Mouse (Mus musculus) thymus, adult 2 months (tissue): ENCODE data around the gene Gli2. TPM values are rescaled to one million over a fixed set of nuclear protein-coding genes. Genes with fewer than 3 reads are reported as not detected.

ENCODE experiments used
- DNase-seq: peaks from one replicate; pipeline ENCODE4 v3.0.0; 2021
- H3K27ac ChIP-seq: fragments of 200-500 bp; 2 replicates; pipeline ENCODE4 v1.5.1; 2012; ENCODE audit warnings: low read length, control low read depth; ENCODE audit not compliant: control insufficient read depth, insufficient read depth
- H3K27me3 ChIP-seq: fragments of 200-500 bp; 2 replicates; pipeline ENCODE4 v1.6.1; 2012; ENCODE audit warnings: mild to moderate bottlenecking, low read length, moderate library complexity, mixed read lengths; ENCODE audit not compliant: control insufficient read depth, insufficient read depth
- H3K36me3 ChIP-seq: fragments of 200-500 bp; 2 replicates; pipeline ENCODE4 v1.6.1; 2012; ENCODE audit warnings: mild to moderate bottlenecking, low read length, moderate library complexity; ENCODE audit not compliant: control insufficient read depth, insufficient read depth
- H3K4me1 ChIP-seq: fragments of 200-500 bp; replicated peaks from 2 replicates; pipeline ENCODE4 v1.6.1; 2012; ENCODE audit warnings: low read length; ENCODE audit not compliant: control insufficient read depth, insufficient read depth
- H3K4me3 ChIP-seq: fragments of 200-500 bp; 2 replicates; pipeline ENCODE4 v1.5.1; 2012; ENCODE audit warnings: mild to moderate bottlenecking, low read length, control low read depth, moderate library complexity; ENCODE audit not compliant: control insufficient read depth, insufficient read depth
- CTCF ChIP-seq: fragments of 200-500 bp; IDR thresholded peaks from 2 replicates; pipeline ENCODE4 v1.5.1; 2012; ENCODE audit warnings: mild to moderate bottlenecking, control low read depth, low read length, moderate library complexity, borderline replicate concordance; ENCODE audit not compliant: control insufficient read depth, poor library complexity, insufficient read depth; ENCODE audit errors: extremely low read depth
- POLR2A ChIP-seq: fragments of 200-500 bp; IDR thresholded peaks from 2 replicates; pipeline ENCODE4 v1.6.1; 2012; ENCODE audit warnings: mild to moderate bottlenecking, low read length, control low read depth, moderate library complexity; ENCODE audit not compliant: control insufficient read depth, poor library complexity, insufficient read depth; ENCODE audit errors: extremely low read depth
- WGBS: fragments of 180-500 bp; shearing (Covaris S2); methylation state at CpG from one replicate; pipeline ENCODE4 v1.1.7; 2018; 5-methylcytosine and 5-hydroxymethylcytosine counted together
- polyA plus RNA-seq: library from polyadenylated mRNA; depleted of rRNA; stranded (reverse); fragments of >200 nt; gene quantifications from 2 replicates; pipeline ENCODE4 v1.2.3, GENCODE M21; 2012

Gli2 gene
- polyA plus RNA-seq, 1 experiment = 2.4 TPM

- 82% methylated on average over 6 of the region's 6 CpGs for WGBS
Observed at GRCm38 (mm10) chr1:118935518-118935917, 117.9 kb downstream of the Gli2 start.

GRCm38 (mm10) chr1:118932167-118932566 lies 121.3 kb downstream of the Gli2 start:
- H3K4me3 ChIP-seq = no peak overlapping the region
- no peaks in the 10 kb centered on the region for H3K27me3 ChIP-seq
- WGBS = 86% methylated on average over 5 of the region's 5 CpGs
- no peak for DNase-seq
- no peak overlapping the region for H3K27ac ChIP-seq
- TF ChIP-seq POLR2A (no peak), CTCF (no peak)
- no peaks in the 10 kb centered on the region for H3K4me1 ChIP-seq
- H3K36me3 ChIP-seq = no peaks in the 10 kb centered on the region

More at GRCm38 (mm10) chr1:118935518-118935917, 117.9 kb downstream of the Gli2 start:
- Histone ChIP-seq H3K4me1 (no peaks in the 10 kb centered on the region), H3K4me3 (no peak overlapping the region), H3K27ac (no peak overlapping the region), H3K36me3 (no peaks in the 10 kb centered on the region), H3K27me3 (no peaks in the 10 kb centered on the region)
- no peak for DNase-seq
- TF ChIP-seq POLR2A = no peak
- TF ChIP-seq CTCF = no peak

- no peak for DNase-seq
- H3K4me3 ChIP-seq = no peak overlapping the region
- no peaks in the 10 kb centered on the region for H3K4me1 ChIP-seq
- H3K27me3 ChIP-seq = no peaks in the 10 kb centered on the region
- WGBS = 50% methylated on average over 12 of the region's 12 CpGs
- no peak for TF ChIP-seq POLR2A
- no peak for TF ChIP-seq CTCF
- H3K27ac ChIP-seq = no peak overlapping the region
- H3K36me3 ChIP-seq = no peaks in the 10 kb centered on the region
Observed at GRCm38 (mm10) chr1:118927543-118928354, 125.7 kb downstream of the Gli2 start.

- DNase-seq = no peak
- no peak overlapping the region for H3K27ac ChIP-seq
- H3K4me3 ChIP-seq = no peak overlapping the region
- no peaks in the 10 kb centered on the region for H3K36me3 ChIP-seq
- TF ChIP-seq CTCF = no peak
- no peak for TF ChIP-seq POLR2A
- H3K4me1 ChIP-seq = no peaks in the 10 kb centered on the region
- no peaks in the 10 kb centered on the region for H3K27me3 ChIP-seq
- 97% methylated on average over 7 of the region's 7 CpGs for WGBS
Observed at GRCm38 (mm10) chr1:118926556-118926955, 126.9 kb downstream of the Gli2 start.

GRCm38 (mm10) chr1:118922189-118922588 lies 131.2 kb downstream of the Gli2 start:
- DNase-seq = no peak
- WGBS = 98% methylated on average over 6 of the region's 6 CpGs
- Histone ChIP-seq H3K4me3 (no peak overlapping the region), H3K27ac (no peak overlapping the region), H3K4me1 (no peaks in the 10 kb centered on the region), H3K36me3 (no peaks in the 10 kb centered on the region), H3K27me3 (no peaks in the 10 kb centered on the region)
- TF ChIP-seq POLR2A (no peak), CTCF (no peak)

GRCm38 (mm10) chr1:118917520-118918220 lies 135.7 kb downstream of the Gli2 start:
- no peak overlapping the region for H3K27ac ChIP-seq
- H3K4me3 ChIP-seq = no peak overlapping the region
- no peaks in the 10 kb centered on the region for H3K36me3 ChIP-seq
- TF ChIP-seq CTCF = no peak
- no peak for TF ChIP-seq POLR2A
- no peak for DNase-seq
- 87% methylated on average over 7 of the region's 7 CpGs for WGBS
- H3K4me1 ChIP-seq = no peaks in the 10 kb centered on the region
- no peaks in the 10 kb centered on the region for H3K27me3 ChIP-seq
